Mouse (Mus musculus) cortical plate, adult 2 months (tissue): ENCODE results near the gene Dxo.

Source experiments
- CTCF ChIP-seq: fragments of 200-500 bp; IDR thresholded peaks from 2 replicates; pipeline ENCODE4 v1.5.1; 2011; ENCODE audit warnings: mild to moderate bottlenecking, control low read depth, low read length; ENCODE audit not compliant: insufficient read depth; ENCODE audit errors: extremely low read depth
- POLR2A ChIP-seq: fragments of 200-500 bp; IDR thresholded peaks from 2 replicates; pipeline ENCODE4 v1.6.1; 2011; ENCODE audit warnings: mild to moderate bottlenecking, low read length, control low read depth; ENCODE audit not compliant: insufficient read depth; ENCODE audit errors: extremely low read depth

GRCm38 (mm10) chr17:34862416-34863081, 25.7 kb downstream of the Dxo start, which contains the start of gene Cfb:
- TF ChIP-seq POLR2A, result no peak
- TF ChIP-seq CTCF, result no peak
